In the genomic region with DNA sequence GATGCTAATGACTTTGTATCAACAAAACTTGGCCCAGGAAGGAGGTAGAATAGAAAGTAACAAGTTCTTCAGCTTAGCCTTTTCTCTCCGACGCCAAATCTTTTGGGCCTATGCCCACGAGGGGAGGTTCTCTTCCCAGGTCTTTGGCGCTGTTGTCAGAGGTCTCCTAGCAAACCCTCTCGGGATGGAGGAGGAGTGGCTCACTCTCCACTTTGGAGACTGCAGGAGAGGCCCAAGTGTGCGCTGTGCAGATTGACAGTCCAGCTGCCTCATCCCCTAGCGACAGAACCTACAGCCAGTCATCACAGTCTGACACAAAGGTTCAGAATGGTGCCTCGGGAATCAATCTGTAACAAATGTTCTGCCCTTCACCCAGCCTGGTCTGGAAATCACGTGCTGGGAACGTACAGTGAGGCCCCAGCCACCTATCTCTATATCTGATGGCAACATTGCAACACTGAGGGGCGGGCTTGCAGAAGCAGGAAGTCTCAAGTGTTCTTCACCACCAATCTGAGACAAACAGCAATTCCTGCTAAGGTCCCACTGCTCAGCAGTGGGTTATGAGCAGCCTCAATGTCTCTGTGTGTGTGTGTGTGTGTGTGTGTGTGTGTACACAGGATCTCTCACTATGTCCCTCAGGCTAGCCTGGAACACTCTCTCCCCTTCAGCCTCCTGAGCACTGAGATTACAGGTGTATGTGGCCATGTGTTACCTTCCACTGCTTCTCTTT, we compare ENCODE assay signal across 8 mouse cellular contexts. TPM values are rescaled to one million over a fixed set of nuclear protein-coding genes. Genes with fewer than 3 reads are reported as not detected.
A peak's percentile ranks its signal among the peaks of the same experiment; 100 is the strongest.
DNase-seq lines count a peak whose midpoint lies in the region; TF ChIP-seq lines count a peak whose summit lies in the region.

No protein-coding gene starts in this region.

- no peaks in the 10 kb centered on the region for H3K27me3 ChIP-seq in small intestine, adult 2 months (ENCODE audit: control insufficient read depth, insufficient read depth, low read length)

- no peak for TF ChIP-seq POLR2A in lung, adult 2 months (IDR thresholded peaks at IDR 0.05; ENCODE audit: borderline replicate concordance, extremely low read depth, low read depth, low read length)
- TF ChIP-seq POLR2A in small intestine, adult 2 months (IDR thresholded peaks at IDR 0.05; ENCODE audit: low read depth, low read length): peak; percentile 33; the same call in 1 of the 2 replicates

- H3K4me1 ChIP-seq in brown adipose tissue, adult 24 weeks (ENCODE audit: control insufficient read depth, insufficient read depth, insufficient read length, low read length): peaks cover 71% of the 10 kb centered on the region
- H3K4me1 ChIP-seq in lung, adult 2 months (ENCODE audit: control insufficient read depth, insufficient read depth, low read length): peaks cover 51% of the 10 kb centered on the region
- H3K4me1 ChIP-seq in small intestine, adult 2 months (ENCODE audit: control insufficient read depth, insufficient read depth, insufficient read length, low read length): peaks cover 55% of the 10 kb centered on the region

- WGBS in lung, adult 2 months: 8% methylated on average over 11 of the region's 11 CpGs
- WGBS in small intestine, adult 2 months: 4% methylated on average over 11 of the region's 11 CpGs

- no peak for DNase-seq in layer of hippocampus, adult 2 months (ENCODE audit: low spot score in 2 of 2)
- no peak for DNase-seq in layer of hippocampus, postnatal 10 days (ENCODE audit: low spot score in 2 of 2)
- peak; percentile 46 to 47 for DNase-seq in heart, postnatal 36 days
- peak; percentile 51 for DNase-seq in lung, adult 2 months
- no peak for DNase-seq in right cerebral cortex, adult 2 months (ENCODE audit: low spot score in 2 of 2)
- no peak for DNase-seq in cerebellum, adult 11-12 months

- no peak for TF ChIP-seq CTCF in layer of hippocampus, adult 2 months (conservative IDR thresholded peaks at IDR 0.05)
- no peak for TF ChIP-seq CTCF in lung, adult 2 months (IDR thresholded peaks at IDR 0.05; ENCODE audit: insufficient read depth, low read length)
- TF ChIP-seq CTCF in small intestine, adult 2 months (IDR thresholded peaks at IDR 0.05; ENCODE audit: extremely low read depth, insufficient read length, insufficient replicate concordance, low read depth, low read length): no peak

- H3K27ac ChIP-seq in layer of hippocampus, adult 2 months: peak overlapping the region; percentile 43; the same call in 1 of the 2 replicates
- peak overlapping the region; percentile 40; the same call in 1 of the 2 replicates for H3K27ac ChIP-seq in brown adipose tissue, adult 24 weeks (replicated peaks; ENCODE audit: low read depth, low read length)
- H3K27ac ChIP-seq in small intestine, adult 2 months (ENCODE audit: insufficient read depth, low read depth, low read length): peak overlapping the region; percentile 97

- intact Hi-C loops in heart, postnatal 36 days (cut with DNase I): no loop called here

- H3K36me3 ChIP-seq in small intestine, adult 2 months (ENCODE audit: control insufficient read depth, insufficient read depth, low read length): peaks cover 1% of the 10 kb centered on the region; the same call in 1 of the 2 replicates

- H3K4me3 ChIP-seq in layer of hippocampus, adult 2 months: no peak overlapping the region
- H3K4me3 ChIP-seq in brown adipose tissue, adult 24 weeks (ENCODE audit: insufficient read depth, low read depth, low read length): no peak overlapping the region
- peak overlapping the region; percentile 14 for H3K4me3 ChIP-seq in lung, adult 2 months (replicated peaks; ENCODE audit: extremely low read depth, low read depth, low read length)
- H3K4me3 ChIP-seq in small intestine, adult 2 months (ENCODE audit: low read depth, low read length): peak overlapping the region; percentile 20

RNA-seq across cellular contexts. Expression of a gene that starts 12.4 kb away (rescaled TPM):
- total RNA-seq in layer of hippocampus, adult 2 months (2021): 10 to 100 TPM in 1 of 2 experiments, 1 to 10 TPM in 1; 9.4 to 11.2 TPM
- 10 to 100 TPM; 21.2 to 25.6 TPM for total RNA-seq in layer of hippocampus, postnatal 10 days (2021)
- polyA plus RNA-seq in brown adipose tissue, adult 24 weeks (2012; ENCODE audit: insufficient read depth, insufficient read length, missing spikeins): 11.1 and 15.3 TPM in 2 replicates
- total RNA-seq in heart, postnatal 36 days (2021): 10 to 100 TPM; 25.9 to 27.9 TPM
- 17.0 and 22.2 TPM in 2 replicates for polyA plus RNA-seq in lung, adult 2 months (2012; rRNA removed)
- polyA plus RNA-seq in small intestine, adult 2 months (2012; rRNA removed): 5.1 and 15.0 TPM in 2 replicates

Comparison
In these comparisons a context has a peak if more than half of its experiments do, and no peak if none do; other contexts are left out.
1. DNase-seq: peak in heart, postnatal 36 days (2 of 2) and lung, adult 2 months (single experiment); none in layer of hippocampus, adult 2 months (0 of 2), layer of hippocampus, postnatal 10 days (0 of 2), right cerebral cortex, adult 2 months (0 of 2) and cerebellum, adult 11-12 months (single experiment).
2. H3K27ac ChIP-seq: peak in every context shown above with its lines; median percentile 97 in small intestine, adult 2 months; 43 in layer of hippocampus, adult 2 months; 40 in brown adipose tissue, adult 24 weeks.
3. H3K4me3 ChIP-seq: peak in lung, adult 2 months (single experiment) and small intestine, adult 2 months (single experiment); none in layer of hippocampus, adult 2 months (single experiment) and brown adipose tissue, adult 24 weeks (single experiment).